Mouse (Mus musculus): ENCODE results near the gene Ppp1r12b. TPM values are rescaled to one million over a fixed set of nuclear protein-coding genes. Genes with fewer than 3 reads are reported as not detected.

Ppp1r12b gene
- polyA plus RNA-seq, 1 experiment from 2014 or later, result 9.4 TPM

DNA sequence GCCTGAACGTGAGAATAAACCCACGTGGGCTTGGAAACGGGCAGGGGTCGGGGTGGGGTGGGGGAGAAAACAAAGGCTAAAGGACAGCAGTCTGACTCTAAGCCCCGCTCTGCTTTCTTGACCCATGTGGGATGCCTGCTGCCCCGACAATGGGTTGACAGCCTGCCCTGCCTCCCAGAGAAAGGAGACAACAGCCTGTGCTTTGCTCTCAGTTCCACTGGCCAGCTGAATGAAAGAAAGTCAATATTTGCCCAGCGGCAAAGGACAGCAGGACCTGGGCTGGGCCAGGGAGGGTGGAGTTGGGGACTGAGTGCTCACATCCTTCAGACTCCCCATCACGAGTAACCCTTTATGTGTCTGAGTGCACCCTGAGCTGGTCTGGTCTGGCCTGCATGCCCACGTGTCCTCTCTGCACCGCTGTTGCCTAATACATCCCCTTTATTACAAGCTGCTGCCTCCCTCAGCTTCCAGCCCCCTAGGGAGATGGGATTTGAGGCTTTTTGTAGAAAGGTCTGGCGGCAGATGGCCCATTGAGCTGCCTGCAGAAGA, 242.2 kb downstream of the Ppp1r12b start:
- no peak overlapping the region for H3K9ac ChIP-seq (ENCODE audit: low read length)
- no peaks in the 10 kb centered on the region for H3K36me3 ChIP-seq (ENCODE audit: control insufficient read depth, insufficient read depth, low read length)
- peak; percentile 42 for DNase-seq (ENCODE audit: low spot score)
- no peaks in the 10 kb centered on the region for H3K27me3 ChIP-seq (replicated peaks; ENCODE audit: control insufficient read depth, insufficient read depth, low read length)
- no peak overlapping the region for H3K27ac ChIP-seq (ENCODE audit: low read depth, low read length)
- no peak overlapping the region for H3K4me3 ChIP-seq (ENCODE audit: low read depth, low read length)
- ATAC-seq, result peak; percentile 16; the same call in 1 of the 2 replicates
- no peak overlapping the region for H3K4me2 ChIP-seq (ENCODE audit: low read length)
- no peaks in the 10 kb centered on the region for H3K9me3 ChIP-seq (replicated peaks; ENCODE audit: control insufficient read depth, low read length)
- 4% methylated on average over 11 of the region's 11 CpGs for WGBS
- peaks cover 6% of the 10 kb centered on the region for H3K4me1 ChIP-seq (ENCODE audit: control insufficient read depth, insufficient read depth, low read length)

DNA sequence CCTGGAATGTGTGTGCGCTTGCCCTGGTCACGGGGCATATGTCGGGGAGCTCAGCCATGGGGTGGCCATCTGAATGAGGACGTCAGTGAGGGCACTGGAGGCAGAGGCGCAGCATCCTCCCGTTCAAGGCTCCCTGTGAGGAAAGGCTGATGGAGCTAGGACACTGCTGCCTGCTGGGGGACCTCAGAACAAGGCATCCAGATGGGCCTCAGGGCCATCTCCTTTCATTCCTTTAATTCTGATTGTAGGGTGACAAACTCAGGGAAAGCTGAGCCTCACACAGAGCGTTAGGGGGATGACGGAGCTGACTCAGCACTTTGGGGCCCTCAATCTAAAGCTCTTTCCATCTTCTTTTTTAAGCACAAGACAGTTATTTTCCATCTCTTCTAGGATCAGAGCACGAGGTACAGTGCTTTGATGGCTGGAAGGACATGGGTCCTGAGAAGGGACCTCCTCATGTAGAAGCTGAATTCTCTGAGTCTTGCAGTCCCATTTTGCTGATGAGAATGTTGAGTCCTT, 242.9 kb downstream of the Ppp1r12b start:
- H3K4me3 ChIP-seq (ENCODE audit: low read depth, low read length), result no peak overlapping the region
- H3K9ac ChIP-seq (ENCODE audit: low read length), result no peak overlapping the region
- 80% methylated on average over 9 of the region's 9 CpGs for WGBS
- no peak overlapping the region for H3K4me2 ChIP-seq (ENCODE audit: low read length)
- DNase-seq (ENCODE audit: low spot score) (no peak), ATAC-seq (no peak)
- no peak overlapping the region for H3K27ac ChIP-seq (ENCODE audit: low read depth, low read length)
- H3K36me3 ChIP-seq (ENCODE audit: control insufficient read depth, insufficient read depth, low read length), result no peaks in the 10 kb centered on the region
- H3K9me3 ChIP-seq (replicated peaks; ENCODE audit: control insufficient read depth, low read length), result no peaks in the 10 kb centered on the region
- peaks cover 8% of the 10 kb centered on the region for H3K4me1 ChIP-seq (ENCODE audit: control insufficient read depth, insufficient read depth, low read length)
- no peaks in the 10 kb centered on the region for H3K27me3 ChIP-seq (replicated peaks; ENCODE audit: control insufficient read depth, insufficient read depth, low read length)

GRCm38 (mm10) chr1:134711653-134712052, 244.1 kb downstream of the Ppp1r12b start:
- Histone ChIP-seq H3K27ac (ENCODE audit: low read depth, low read length) (no peak overlapping the region), H3K4me2 (ENCODE audit: low read length) (no peak overlapping the region), H3K4me3 (ENCODE audit: low read depth, low read length) (no peak overlapping the region), H3K27me3 (replicated peaks; ENCODE audit: control insufficient read depth, insufficient read depth, low read length) (peaks cover 6% of the 10 kb centered on the region; the same call in 1 of the 2 replicates), H3K9ac (ENCODE audit: low read length) (no peak overlapping the region), H3K9me3 (replicated peaks; ENCODE audit: control insufficient read depth, low read length) (no peaks in the 10 kb centered on the region), H3K4me1 (ENCODE audit: control insufficient read depth, insufficient read depth, low read length) (peaks cover 8% of the 10 kb centered on the region), H3K36me3 (ENCODE audit: control insufficient read depth, insufficient read depth, low read length) (no peaks in the 10 kb centered on the region)
- DNase-seq (ENCODE audit: low spot score), result no peak
- no peak for ATAC-seq
- 74% methylated on average over 5 of the region's 5 CpGs for WGBS

GRCm38 (mm10) chr1:134711061-134711460, 244.7 kb downstream of the Ppp1r12b start:
- WGBS, result 47% methylated on average over 7 of the region's 7 CpGs

DNA sequence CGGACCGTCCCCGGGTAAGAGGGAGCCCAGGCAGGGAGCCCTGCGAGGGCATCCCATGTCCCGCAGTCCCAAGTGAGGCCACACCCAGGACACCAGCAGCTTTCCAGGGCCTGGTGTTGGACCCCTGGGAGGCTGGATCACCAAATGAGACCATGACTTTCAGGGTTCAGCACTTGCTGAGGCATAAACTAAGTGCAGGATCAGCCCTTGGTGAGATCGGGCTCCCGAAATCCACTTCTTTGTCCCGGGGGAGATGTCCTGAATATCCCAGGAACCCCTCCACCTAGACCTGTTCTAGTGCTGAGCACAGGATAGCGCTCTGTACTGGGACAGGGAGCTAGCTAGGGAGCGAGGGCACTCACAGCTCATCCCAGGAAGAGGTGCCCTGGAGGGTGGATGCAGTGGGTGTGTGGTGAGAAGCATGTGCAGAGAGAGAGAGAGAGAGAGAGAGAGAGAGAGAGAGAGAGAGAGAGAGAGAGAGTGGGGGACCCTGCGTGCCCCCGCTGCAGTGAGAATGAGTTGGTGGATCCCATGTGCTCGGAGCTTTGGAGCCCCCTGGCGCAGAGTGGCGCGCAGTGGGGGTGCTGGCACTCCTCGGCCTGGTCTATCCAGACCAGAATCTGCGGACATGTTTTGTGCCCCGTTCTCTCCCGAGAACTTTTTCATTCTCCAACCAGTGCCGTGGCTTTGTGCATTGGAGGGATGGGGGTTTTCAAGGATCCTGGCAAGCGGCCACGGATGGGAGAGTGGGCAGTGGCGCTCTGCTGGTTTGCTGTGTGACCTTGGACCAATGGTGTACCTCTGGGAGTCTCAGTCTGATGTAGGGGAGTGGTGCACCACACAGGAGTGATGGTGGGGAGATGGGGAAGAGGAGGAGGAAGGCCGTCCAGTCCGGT, 246.1 kb downstream of the Ppp1r12b start:
- ATAC-seq, result peak; percentile 38
- no peak overlapping the region for H3K27ac ChIP-seq (ENCODE audit: low read depth, low read length)
- DNase-seq (ENCODE audit: low spot score), result peak; percentile 43
- peak overlapping the region; percentile 67 for H3K9ac ChIP-seq (ENCODE audit: low read length)
- H3K4me1 ChIP-seq (ENCODE audit: control insufficient read depth, insufficient read depth, low read length), result peaks cover 8% of the 10 kb centered on the region
- peaks cover 15% of the 10 kb centered on the region; the same call in 1 of the 2 replicates for H3K27me3 ChIP-seq (replicated peaks; ENCODE audit: control insufficient read depth, insufficient read depth, low read length)
- H3K9me3 ChIP-seq (replicated peaks; ENCODE audit: control insufficient read depth, low read length), result no peaks in the 10 kb centered on the region
- no peaks in the 10 kb centered on the region for H3K36me3 ChIP-seq (ENCODE audit: control insufficient read depth, insufficient read depth, low read length)
- H3K4me2 ChIP-seq (ENCODE audit: low read length), result peak overlapping the region; percentile 99
- 12% methylated on average over 26 of the region's 26 CpGs for WGBS
- peak overlapping the region; percentile 52 for H3K4me3 ChIP-seq (ENCODE audit: low read depth, low read length)

More at GRCm38 (mm10) chr1:134711061-134711460, 244.7 kb downstream of the Ppp1r12b start:
- Histone ChIP-seq H3K36me3 (ENCODE audit: control insufficient read depth, insufficient read depth, low read length) (no peaks in the 10 kb centered on the region), H3K4me1 (ENCODE audit: control insufficient read depth, insufficient read depth, low read length) (peaks cover 8% of the 10 kb centered on the region), H3K4me2 (ENCODE audit: low read length) (no peak overlapping the region), H3K27ac (ENCODE audit: low read depth, low read length) (no peak overlapping the region), H3K9ac (ENCODE audit: low read length) (no peak overlapping the region), H3K9me3 (replicated peaks; ENCODE audit: control insufficient read depth, low read length) (no peaks in the 10 kb centered on the region), H3K27me3 (replicated peaks; ENCODE audit: control insufficient read depth, insufficient read depth, low read length) (peaks cover 12% of the 10 kb centered on the region; the same call in 1 of the 2 replicates), H3K4me3 (ENCODE audit: low read depth, low read length) (no peak overlapping the region)
- no peak for ATAC-seq
- DNase-seq (ENCODE audit: low spot score), result peak; percentile 17

DNA sequence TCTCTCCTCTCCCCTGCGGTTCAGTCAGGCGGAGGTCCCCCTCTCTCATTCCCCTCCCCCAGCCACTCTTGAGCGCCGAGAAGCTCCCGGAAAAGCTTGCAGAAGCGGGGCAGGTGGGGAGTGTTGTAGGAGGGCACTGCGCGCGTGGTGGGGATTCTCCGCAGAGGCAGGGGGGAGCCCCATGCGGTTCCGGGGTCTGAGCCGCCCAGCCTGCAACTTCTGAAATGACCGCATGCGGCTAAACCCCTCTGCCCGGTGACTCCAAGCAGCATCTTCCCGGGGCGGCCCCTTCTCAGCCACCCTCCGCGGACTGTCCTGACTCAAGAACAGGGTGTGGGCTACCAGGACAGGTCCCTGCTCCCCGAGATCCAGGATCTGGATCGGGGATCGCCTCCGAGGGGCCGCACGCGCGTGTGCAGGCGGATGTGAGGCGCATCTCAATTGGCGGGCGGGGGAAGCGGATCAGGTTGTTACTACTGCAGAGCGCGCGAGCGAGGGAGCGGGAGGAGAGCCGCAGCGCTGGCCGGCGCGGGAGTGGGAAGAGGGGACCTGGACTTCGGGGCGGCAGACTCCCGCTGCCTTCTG, 246.8 kb downstream of the Ppp1r12b start:
- under 1% methylated on average over 46 of the region's 46 CpGs for WGBS
- DNase-seq (ENCODE audit: low spot score) (peak; percentile 76), ATAC-seq (peak; percentile 61)
- H3K36me3 ChIP-seq (ENCODE audit: control insufficient read depth, insufficient read depth, low read length), result no peaks in the 10 kb centered on the region
- H3K4me1 ChIP-seq (ENCODE audit: control insufficient read depth, insufficient read depth, low read length), result peaks cover 8% of the 10 kb centered on the region
- H3K4me2 ChIP-seq (ENCODE audit: low read length), result peak overlapping the region; percentile 99
- peaks cover 17% of the 10 kb centered on the region; the same call in 1 of the 2 replicates for H3K27me3 ChIP-seq (replicated peaks; ENCODE audit: control insufficient read depth, insufficient read depth, low read length)
- H3K4me3 ChIP-seq (ENCODE audit: low read depth, low read length), result peak overlapping the region; percentile 52
- H3K9me3 ChIP-seq (replicated peaks; ENCODE audit: control insufficient read depth, low read length), result no peaks in the 10 kb centered on the region
- no peak overlapping the region for H3K27ac ChIP-seq (ENCODE audit: low read depth, low read length)
- H3K9ac ChIP-seq (ENCODE audit: low read length), result peak overlapping the region; percentile 67

GRCm38 (mm10) chr1:134708274-134708673, 247.5 kb downstream of the Ppp1r12b start:
- Histone ChIP-seq H3K9me3 (replicated peaks; ENCODE audit: control insufficient read depth, low read length) (no peaks in the 10 kb centered on the region), H3K4me3 (ENCODE audit: low read depth, low read length) (peak overlapping the region; percentile 52), H3K4me1 (ENCODE audit: control insufficient read depth, insufficient read depth, low read length) (peaks cover 8% of the 10 kb centered on the region), H3K36me3 (ENCODE audit: control insufficient read depth, insufficient read depth, low read length) (no peaks in the 10 kb centered on the region), H3K27me3 (replicated peaks; ENCODE audit: control insufficient read depth, insufficient read depth, low read length) (peaks cover 17% of the 10 kb centered on the region; the same call in 1 of the 2 replicates), H3K27ac (ENCODE audit: low read depth, low read length) (no peak overlapping the region), H3K4me2 (ENCODE audit: low read length) (peak overlapping the region; percentile 99), H3K9ac (ENCODE audit: low read length) (peak overlapping the region; percentile 67; the same call in 1 of the 2 replicates)
- 7% methylated on average over 8 of the region's 8 CpGs for WGBS
- ATAC-seq (peak; percentile 2; the same call in 1 of the 2 replicates), DNase-seq (ENCODE audit: low spot score) (no peak)

GRCm38 (mm10) chr1:134707516-134707915, 248.2 kb downstream of the Ppp1r12b start:
- DNase-seq (ENCODE audit: low spot score), result no peak
- Histone ChIP-seq H3K4me1 (ENCODE audit: control insufficient read depth, insufficient read depth, low read length) (peaks cover 8% of the 10 kb centered on the region), H3K4me3 (ENCODE audit: low read depth, low read length) (no peak overlapping the region), H3K27me3 (replicated peaks; ENCODE audit: control insufficient read depth, insufficient read depth, low read length) (peaks cover 17% of the 10 kb centered on the region; the same call in 1 of the 2 replicates), H3K9ac (ENCODE audit: low read length) (no peak overlapping the region), H3K9me3 (replicated peaks; ENCODE audit: control insufficient read depth, low read length) (no peaks in the 10 kb centered on the region), H3K36me3 (ENCODE audit: control insufficient read depth, insufficient read depth, low read length) (no peaks in the 10 kb centered on the region), H3K27ac (ENCODE audit: low read depth, low read length) (no peak overlapping the region), H3K4me2 (ENCODE audit: low read length) (no peak overlapping the region)
- 69% methylated on average over 3 of the region's 3 CpGs for WGBS
- ATAC-seq, result no peak
